Mouse (Mus musculus): Measurements from ENCODE around the gene Gm20792. TPM values are rescaled to one million over a fixed set of nuclear protein-coding genes. Genes with fewer than 3 reads are reported as not detected.
"Not testable (repeated sequence)": the region's sequence is repeated elsewhere in the genome, so short reads cannot be mapped to it uniquely, and the experiment has no call there.

The Gm20792 gene
- polyA plus RNA-seq (2015; fragmentation: Nextera tagmentation; extraction: Ambion mirVana), result not detected in 2 replicates

DNA sequence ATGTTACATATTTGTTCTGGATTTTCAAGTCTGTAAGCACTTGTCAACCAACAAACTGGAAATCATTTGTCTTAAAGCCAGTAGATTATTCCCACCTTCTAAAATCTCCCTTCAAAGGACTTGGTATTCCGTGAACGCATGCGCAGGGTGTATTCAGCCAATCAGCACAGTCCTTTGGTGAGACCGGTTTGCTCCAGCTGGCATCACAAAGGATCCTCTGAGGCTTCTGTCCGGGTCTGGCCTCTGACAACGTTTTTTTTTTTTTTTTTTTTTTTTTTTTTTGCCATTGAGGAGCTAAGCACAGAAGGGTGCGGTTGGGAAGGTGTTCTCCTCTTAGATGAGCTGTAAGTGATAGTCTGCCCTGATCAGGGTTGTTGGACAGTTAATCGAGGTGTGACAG lies at the start of gene Gm20792:
Gene Gm20792 (plus strand): TSS at position 301 of the 400 bp plus-strand sequence.
- H3K9ac ChIP-seq; H3K27me3 ChIP-seq; ATAC-seq (ENCODE audit: low FRiP score, low read depth); H3K4me1 ChIP-seq; H3K36me3 ChIP-seq; H3K27ac ChIP-seq; H3K9me3 ChIP-seq; H3K4me2 ChIP-seq (replicated peaks); H3K4me3 ChIP-seq: not testable (repeated sequence)
- WGBS, result no CpG with 5 or more reads among the region's 8 CpGs

Measured in limb, embryonic 13.5 days (tissue).